Mouse (Mus musculus): Measurements from ENCODE around the gene Vopp1.

- no peak for TF ChIP-seq CTCF (conservative IDR thresholded peaks at IDR 0.05; ENCODE audit: low read length)
- TF ChIP-seq POU5F1 (IDR thresholded peaks at IDR 0.05; ENCODE audit: borderline replicate concordance, low read length), result no peak
Observed at GRCm38 (mm10) chr6:57790542-57790941, 34.4 kb downstream of the Vopp1 start.

Measured in E14TG2a.4 (cell line).